Mouse (Mus musculus) left cerebral cortex, postnatal 25 days (tissue): ENCODE results near the gene Gm21985. TPM values are rescaled to one million over a fixed set of nuclear protein-coding genes. Genes with fewer than 3 reads are reported as not detected.
"Not testable (repeated sequence)": the region's sequence is repeated elsewhere in the genome, so short reads cannot be mapped to it uniquely, and the experiment has no call there.

Source experiments
- DNase-seq, 2 experiments: peaks; one replicate each; pipeline ENCODE4 v3.0.0; 2022; ENCODE audit warnings: low spot score in 2 of 2, mixed read lengths in 1 of 2
- intact Hi-C: fragments of 180-260 bp; cut with DNase I; formaldehyde crosslinking; loops from one replicate; pipeline ENCODE4 v1.15.1; 2025
- total RNA-seq, 2 experiments: library from RNA; stranded (reverse); gene quantifications; 2 replicates each; pipeline ENCODE4 v1.2.3; 2021

Gene Gm21985
- total RNA-seq, 2 experiments from 2014 or later: 4.1 to 4.4 TPM

- intact Hi-C loops: loop anchor here (2.0 to 5.0 kb wide), 2 partner anchors 23 to 195 kb away; partner anchors contain the start of gene Lpcat4
Measured at GRCm38 (mm10) chr2:112261748-112262653, 4.1 kb upstream of the Gm21985 start, which contains the start of gene Nop10. Gene Nop10 (plus strand): TSS chr2:112261926.

GRCm38 (mm10) chr2:112262779-112263295 is 3.3 kb upstream of the Gm21985 start:
- intact Hi-C loops: loop anchor here (5.0 kb wide), 1 partner anchor 194 kb away; no protein-coding TSS in a partner anchor
- DNase-seq: no peak

More at GRCm38 (mm10) chr2:112261748-112262653, 4.1 kb upstream of the Gm21985 start, which contains the start of gene Nop10:
- DNase-seq: peak; percentile 90 to 96

GRCm38 (mm10) chr2:112264364-112264763 is 1.8 kb upstream of the Gm21985 start:
- no peak for DNase-seq
- intact Hi-C loops: loop anchor here (5.0 kb wide), 1 partner anchor 193 kb away; no protein-coding TSS in a partner anchor

GRCm38 (mm10) chr2:112265448-112266241 is 469 bp upstream of the Gm21985 start, which contains the start of gene Slc12a6:
Gene Slc12a6 (plus strand): TSS chr2:112265825.
- intact Hi-C loops: loop anchor here (2.0 to 5.0 kb wide), 3 partner anchors 73 to 217 kb away; partner anchors contain the start of genes Chrm5 and Emc4
- peak; percentile 90 to 93 for DNase-seq

- DNase-seq: peak in 1 of 2 experiments; percentile 37
- intact Hi-C loops: loop anchor here (2.0 to 5.0 kb wide), 3 partner anchors 72 to 216 kb away; partner anchors contain the start of genes Chrm5 and Emc4
Measured at GRCm38 (mm10) chr2:112266780-112267179, 666 bp downstream of the Gm21985 start.

GRCm38 (mm10) chr2:112267547-112268269 is 1.6 kb downstream of the Gm21985 start:
- DNase-seq: no peak

GRCm38 (mm10) chr2:112270011-112270410 is 3.9 kb downstream of the Gm21985 start:
- intact Hi-C loops: no loop called here
- DNase-seq: no peak

More at GRCm38 (mm10) chr2:112267547-112268269, 1.6 kb downstream of the Gm21985 start:
- intact Hi-C loops: loop anchor here (2.0 to 5.0 kb wide), 3 partner anchors 71 to 215 kb away; partner anchors contain the start of genes Chrm5 and Emc4

- intact Hi-C loops: no loop called here
- no peak for DNase-seq
Measured at GRCm38 (mm10) chr2:112272909-112273308, 6.8 kb downstream of the Gm21985 start.

GRCm38 (mm10) chr2:112273474-112273873 is 7.4 kb downstream of the Gm21985 start:
- intact Hi-C loops: no loop called here
- no peak for DNase-seq

- DNase-seq: no peak
- intact Hi-C loops: no loop called here
Measured at GRCm38 (mm10) chr2:112276870-112277269, 10.8 kb downstream of the Gm21985 start.

- intact Hi-C loops: no loop called here
- no peak for DNase-seq
Measured at GRCm38 (mm10) chr2:112282846-112283245, 16.7 kb downstream of the Gm21985 start.

GRCm38 (mm10) chr2:112284363-112285030 is 18.4 kb downstream of the Gm21985 start:
- DNase-seq: peak in 1 of 2 experiments; percentile 48
- intact Hi-C loops: no loop called here

- intact Hi-C loops: no loop called here
- no peak for DNase-seq
Measured at GRCm38 (mm10) chr2:112285031-112285390, 18.9 kb downstream of the Gm21985 start.

- intact Hi-C loops, DNase-seq: not testable (repeated sequence)
Measured at GRCm38 (mm10) chr2:112286062-112286461, 19.9 kb downstream of the Gm21985 start.

- no peak for DNase-seq
Measured at GRCm38 (mm10) chr2:112287059-112287458, 20.9 kb downstream of the Gm21985 start.

GRCm38 (mm10) chr2:112289507-112289906 is 23.4 kb downstream of the Gm21985 start:
- intact Hi-C loops: no loop called here
- no peak for DNase-seq

More at GRCm38 (mm10) chr2:112287059-112287458, 20.9 kb downstream of the Gm21985 start:
- intact Hi-C loops: no loop called here

GRCm38 (mm10) chr2:112292823-112293222 is 26.7 kb downstream of the Gm21985 start:
- DNase-seq: peak in 1 of 2 experiments; percentile 44
- intact Hi-C loops: no loop called here

- DNase-seq: peak; percentile 44 to 79
- intact Hi-C loops: no loop called here
Measured at GRCm38 (mm10) chr2:112296211-112296610, 30.1 kb downstream of the Gm21985 start.
